Mouse (Mus musculus) kidney, embryonic 16.5 days (tissue): ENCODE results near the gene Gm5150. TPM values are rescaled to one million over a fixed set of nuclear protein-coding genes. Genes with fewer than 3 reads are reported as not detected.

Experiments
- ATAC-seq: fragments of 200-750 bp; cut with Nextera tagmentation; 2 replicates; pipeline ENCODE4 v1.8.0; 2017; ENCODE audit warnings: moderate TSS enrichment; ENCODE audit not compliant: low FRiP score, low TSS enrichment
- H3K27ac ChIP-seq: fragments of 300-500 bp; sonication (generic); 2 replicates; pipeline ENCODE4 v1.5.1; 2014; ENCODE audit warnings: low read length
- H3K27me3 ChIP-seq: fragments of 300-500 bp; sonication (generic); 2 replicates; pipeline ENCODE4 v1.6.1; 2014; ENCODE audit warnings: low read length, control low read depth, mixed read lengths; ENCODE audit not compliant: insufficient read depth
- H3K36me3 ChIP-seq: fragments of 300-500 bp; sonication (generic); 2 replicates; pipeline ENCODE4 v1.6.1; 2014; ENCODE audit warnings: low read length, control low read depth, mixed read lengths; ENCODE audit not compliant: insufficient read depth
- H3K4me1 ChIP-seq: fragments of 300-500 bp; sonication (generic); 2 replicates; pipeline ENCODE4 v1.6.1; 2014; ENCODE audit warnings: low read length, control low read depth, mixed read lengths; ENCODE audit not compliant: insufficient read depth
- H3K4me2 ChIP-seq: fragments of 300-500 bp; sonication (generic); replicated peaks from 2 replicates; pipeline ENCODE4 v1.6.1; 2014; ENCODE audit warnings: low read depth, low read length
- H3K4me3 ChIP-seq: fragments of 300-500 bp; sonication (generic); 2 replicates; pipeline ENCODE4 v1.5.1; 2014; ENCODE audit warnings: mild to moderate bottlenecking, low read length
- H3K9ac ChIP-seq: fragments of 300-500 bp; sonication (generic); replicated peaks from 2 replicates; pipeline ENCODE4 v1.6.1; 2014; ENCODE audit warnings: low read length
- H3K9me3 ChIP-seq: fragments of 300-500 bp; sonication (generic); 2 replicates; pipeline ENCODE4 v1.6.1; 2016; ENCODE audit warnings: low read length, control low read depth
- WGBS: fragments of 180-500 bp; shearing (Covaris S2); extraction: QIAGEN DNeasy Blood & Tissue Kit; methylation state at CpG from one replicate; pipeline ENCODE4 v1.1.7; 2014; 5-methylcytosine and 5-hydroxymethylcytosine counted together
- microRNA-seq: library from miRNA; unstranded; fragments of <30 nt; microRNA quantifications from one replicate; pipeline ENCODE4, GENCODE M21; 2016
- polyA plus RNA-seq: library from polyadenylated mRNA; unstranded; fragments of >200 nt; fragmentation: Nextera tagmentation; extraction: Ambion mirVana; gene quantifications from 2 replicates; pipeline ENCODE4 v1.2.1, GENCODE M21; 2015

Gene Gm5150
- polyA plus RNA-seq, 1 experiment from 2014 or later = not detected

DNA sequence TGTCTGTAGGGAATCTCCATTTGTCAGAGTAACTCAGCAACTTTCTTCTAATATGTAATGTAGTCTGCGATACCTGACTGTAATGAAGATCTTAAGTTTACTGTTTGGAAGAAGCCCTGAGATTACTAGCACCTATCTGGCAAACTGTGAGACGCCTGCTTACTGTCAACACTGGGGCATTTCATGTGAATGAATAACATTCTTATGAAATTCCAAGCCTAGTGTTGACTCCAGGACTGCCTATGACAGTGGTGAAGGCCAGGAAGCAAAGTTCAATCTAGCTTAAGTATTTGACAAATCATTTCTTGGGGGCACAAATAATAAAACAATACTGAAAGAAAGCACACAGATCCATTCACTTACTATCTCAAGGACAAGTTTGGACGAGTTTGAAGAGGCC, 24.0 kb downstream of the Gm5150 start:
- Histone ChIP-seq H3K27ac (no peak overlapping the region), H3K4me2 (no peak overlapping the region), H3K36me3 (no peaks in the 10 kb centered on the region), H3K4me3 (no peak overlapping the region), H3K9me3 (no peaks in the 10 kb centered on the region), H3K27me3 (no peaks in the 10 kb centered on the region), H3K9ac (no peak overlapping the region), H3K4me1 (no peaks in the 10 kb centered on the region)
- no peak for ATAC-seq
- WGBS = 65% methylated on average over 3 of the region's 3 CpGs

DNA sequence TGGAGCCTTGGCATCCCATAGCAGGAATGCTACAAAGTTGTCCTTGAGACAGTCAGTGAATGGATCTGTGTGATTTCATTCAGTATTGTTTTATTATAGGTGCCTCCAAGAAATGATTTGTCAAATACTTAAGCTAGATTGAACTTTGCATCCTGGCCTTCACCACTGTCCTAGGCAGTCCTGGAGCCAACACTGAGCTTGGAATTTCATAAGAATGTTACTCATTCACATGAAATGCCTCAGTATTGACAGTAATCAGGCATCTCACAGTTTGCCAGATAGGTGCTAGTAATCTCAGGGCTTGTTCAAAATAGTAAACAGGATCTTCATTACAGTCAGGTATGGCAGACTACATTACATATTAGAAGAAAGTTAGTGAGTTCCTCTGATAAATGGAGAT, 49.3 kb downstream of the Gm5150 start:
- Histone ChIP-seq H3K4me2 (no peak overlapping the region), H3K9ac (no peak overlapping the region), H3K36me3 (no peaks in the 10 kb centered on the region), H3K4me3 (no peak overlapping the region), H3K27me3 (no peaks in the 10 kb centered on the region), H3K9me3 (peaks cover 8% of the 10 kb centered on the region), H3K27ac (no peak overlapping the region), H3K4me1 (no peaks in the 10 kb centered on the region)
- no peak for ATAC-seq

Small RNA genes lying within 50 kb of the gene (microRNA-seq; reads per million reads assigned to microRNA genes)
- not detected for gene Gm24694

Other genes starting within 250 kb of the Gm5150 start
- gene Sirpb1c, start 157.9 kb downstream of the Gm5150 start, polyA plus RNA-seq = 0.11 TPM in 1 of 2 replicates, not detected in the other